20 mouse cellular contexts compared by ENCODE assay signal in genomic region chr11:57862088-57862487, GRCm38 (mm10). TPM values are rescaled to one million over a fixed set of nuclear protein-coding genes. Genes with fewer than 3 reads are reported as not detected.
DNase-seq lines count a peak whose midpoint lies in the region; ATAC-seq and TF ChIP-seq lines count a peak whose summit lies in the region.
"Had no signal": no experiment of that assay in that cellular context is flagged by ENCODE, and none has a peak within 500 bp of the region (broad histone marks: within the 10 kb centered on the region; RNA-seq: fewer than 3 reads in every experiment).

No protein-coding gene starts in this region.

- no peak overlapping the region for H3K4me3 ChIP-seq in lung, postnatal 0 days (ENCODE audit: low read depth, low read length)
- H3K4me3 ChIP-seq in midbrain, embryonic 11.5 days (ENCODE audit: low read depth, low read length): no peak overlapping the region
- H3K4me3 ChIP-seq in midbrain, embryonic 14.5 days (replicated peaks; ENCODE audit: low read depth, low read length): no peak overlapping the region

- no peak overlapping the region for H3K4me2 ChIP-seq in lung, postnatal 0 days (replicated peaks; ENCODE audit: low read depth, low read length)
- H3K4me2 ChIP-seq in midbrain, embryonic 11.5 days: no peak overlapping the region
- H3K4me2 ChIP-seq in midbrain, embryonic 14.5 days (ENCODE audit: low read length): no peak overlapping the region

- H3K9ac ChIP-seq in lung, postnatal 0 days (replicated peaks; ENCODE audit: low read depth): no peak overlapping the region
- H3K9ac ChIP-seq in midbrain, embryonic 11.5 days (ENCODE audit: low read length): no peak overlapping the region
- no peak overlapping the region for H3K9ac ChIP-seq in midbrain, embryonic 14.5 days (replicated peaks; ENCODE audit: low read length)

- ATAC-seq in lung, postnatal 0 days: peak; percentile 64
- no peak for ATAC-seq in midbrain, embryonic 11.5 days (ENCODE audit: low FRiP score)
- no peak for ATAC-seq in midbrain, embryonic 14.5 days (ENCODE audit: low FRiP score, low TSS enrichment)
- ATAC-seq: activated CD4-positive, CD25-positive, alpha-beta regulatory T cell, adult 4 months; CD4-positive, CD25-positive, alpha-beta regulatory T cell, adult 4 months; Patski had no signal

- peak; percentile 63 for TF ChIP-seq EP300 in lung, postnatal 0 days (IDR thresholded peaks at IDR 0.05)

- DNase-seq in lung, postnatal 0 days (ENCODE audit: low spot score): peak; percentile 11
- no peak for DNase-seq in lung, postnatal 36 days
- peak; percentile 1 for DNase-seq in midbrain, embryonic 11.5 days (ENCODE audit: low spot score, missing footprints)
- no peak for DNase-seq in midbrain, embryonic 14.5 days
- DNase-seq: adrenal gland, adult 2 months; adrenal gland, adult 8-10 months; adrenal gland, postnatal 10 days; adrenal gland, postnatal 14 days; adrenal gland, postnatal 25 days; adrenal gland, postnatal 36 days; B cell, adult 2 months; cerebellum, adult 11 months; cerebellum, adult 11-12 months; cerebellum, adult 18-20 months had no signal

- WGBS in lung, postnatal 0 days: 56% methylated on average over 7 of the region's 7 CpGs
- 92% methylated on average over 7 of the region's 7 CpGs for WGBS in midbrain, embryonic 11.5 days
- 93% methylated on average over 7 of the region's 7 CpGs for WGBS in midbrain, embryonic 14.5 days

- TF ChIP-seq CTCF in lung, postnatal 0 days (IDR thresholded peaks at IDR 0.05): no peak

- 0 out of 2 replicates have a peak, but pooled peaks cover 3% of the 10 kb centered on the region for H3K4me1 ChIP-seq in lung, postnatal 0 days (ENCODE audit: insufficient read depth, low read depth, low read length)
- no peaks in the 10 kb centered on the region for H3K4me1 ChIP-seq in midbrain, embryonic 11.5 days (ENCODE audit: control insufficient read depth, insufficient read depth, low read length)
- no peaks in the 10 kb centered on the region for H3K4me1 ChIP-seq in midbrain, embryonic 14.5 days (ENCODE audit: control insufficient read depth, insufficient read depth, low read length)

- H3K9me3 ChIP-seq in lung, postnatal 0 days (ENCODE audit: low read length): no peaks in the 10 kb centered on the region
- H3K9me3 ChIP-seq in midbrain, embryonic 11.5 days (ENCODE audit: control insufficient read depth, low read length): no peaks in the 10 kb centered on the region
- no peaks in the 10 kb centered on the region for H3K9me3 ChIP-seq in midbrain, embryonic 14.5 days (ENCODE audit: control insufficient read depth, low read length)
- H3K9me3 ChIP-seq: G1E had no signal

- no peaks in the 10 kb centered on the region for H3K36me3 ChIP-seq in lung, postnatal 0 days (ENCODE audit: insufficient read depth, low read length)
- H3K36me3 ChIP-seq in midbrain, embryonic 11.5 days (ENCODE audit: control insufficient read depth, insufficient read depth, low read length): no peaks in the 10 kb centered on the region
- H3K36me3 ChIP-seq in midbrain, embryonic 14.5 days (ENCODE audit: control insufficient read depth, insufficient read depth, low read length): no peaks in the 10 kb centered on the region
- H3K36me3 ChIP-seq: G1E had no signal

- no peak overlapping the region for H3K27ac ChIP-seq in lung, postnatal 0 days (ENCODE audit: low read length)
- no peak overlapping the region for H3K27ac ChIP-seq in midbrain, embryonic 11.5 days (ENCODE audit: low read depth, low read length)
- H3K27ac ChIP-seq in midbrain, embryonic 14.5 days (replicated peaks; ENCODE audit: low read depth, low read length): no peak overlapping the region

- H3K27me3 ChIP-seq in lung, postnatal 0 days (replicated peaks; ENCODE audit: insufficient read depth, low read length): no peaks in the 10 kb centered on the region
- no peaks in the 10 kb centered on the region for H3K27me3 ChIP-seq in midbrain, embryonic 11.5 days (ENCODE audit: control insufficient read depth, insufficient read depth, low read length)
- no peaks in the 10 kb centered on the region for H3K27me3 ChIP-seq in midbrain, embryonic 14.5 days (ENCODE audit: control insufficient read depth, insufficient read depth, low read length)
- H3K27me3 ChIP-seq: Patski had no signal

RNA-seq across cellular contexts. Expression of gene Hand1, which starts 29.5 kb away (rescaled TPM):
- polyA plus RNA-seq in lung, postnatal 0 days (2015; fragmentation: Nextera tagmentation; extraction: Ambion mirVana): not detected in 2 replicates
- not detected in 2 replicates for polyA plus RNA-seq in midbrain, embryonic 11.5 days (2014; fragmentation: Nextera tagmentation; extraction: Ambion mirVana)
- not detected in 2 replicates for polyA plus RNA-seq in midbrain, embryonic 14.5 days (2014; fragmentation: Nextera tagmentation; extraction: Ambion mirVana)
- polyA plus RNA-seq: activated CD4-positive, CD25-positive, alpha-beta regulatory T cell, adult 4 months; brain, embryonic 14.5 days; C2C12; CD4-positive, CD25-positive, alpha-beta regulatory T cell, adult 4 months; G1E; Patski had no signal

Comparison
In these comparisons a context has a peak if more than half of its experiments do, and no peak if none do; other contexts are left out.
1. DNase-seq: peak in lung, postnatal 0 days (single experiment) and midbrain, embryonic 11.5 days (single experiment); none in lung, postnatal 36 days (single experiment) and midbrain, embryonic 14.5 days (single experiment).